Mouse (Mus musculus) ES-Bruce4 (cell line): ENCODE data around the gene Cpeb4.

ENCODE experiments used
- CTCF ChIP-seq: IDR thresholded peaks from one replicate; pipeline ENCODE4 v1.8.1; 2011; ENCODE audit warnings: low read depth, low read length
- EP300 ChIP-seq: IDR thresholded peaks from 2 replicates; pipeline ENCODE4 v1.6.1; 2011; ENCODE audit warnings: low read depth, low read length; ENCODE audit not compliant: insufficient read depth

DNA sequence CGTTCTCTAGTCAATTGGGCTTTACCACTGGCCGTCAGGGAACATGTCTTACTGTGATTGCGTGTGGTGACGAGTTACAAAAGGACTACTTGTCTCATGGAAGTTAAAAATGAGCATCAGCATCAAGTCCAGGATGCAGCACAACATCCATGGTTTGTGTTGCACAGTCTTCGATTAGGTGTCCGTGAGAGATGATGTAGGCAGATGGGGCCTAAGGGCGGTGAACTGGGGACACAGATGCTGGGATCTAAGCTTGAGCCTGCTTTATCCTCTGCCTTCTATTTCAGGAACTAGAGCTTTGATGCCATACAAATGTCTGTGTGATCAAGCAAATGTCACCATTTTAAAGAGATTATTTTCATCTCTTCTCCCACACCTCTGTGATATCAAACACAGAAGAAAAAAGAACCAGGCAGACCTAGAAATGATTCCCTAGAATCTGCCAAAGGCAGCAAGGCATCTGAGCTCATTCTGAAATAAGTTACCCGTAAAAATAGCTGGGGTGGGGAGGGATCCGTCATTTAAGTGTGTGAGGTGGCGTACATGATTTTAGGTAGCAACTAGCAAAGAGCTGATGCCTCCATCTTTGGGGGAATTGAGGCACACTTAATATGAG lies 65.0 kb downstream of the Cpeb4 start:
- TF ChIP-seq EP300 (no peak), CTCF (no peak)
